Mouse (Mus musculus): ENCODE measurements at regions not wholly inside any gene's neighbourhood (a gene's known extent, or its start where the extent isn't known, plus 50 kb on each side); places are given as distances from the start of the nearest gene placed in this dataset.

- no peak for DNase-seq (ENCODE audit: low read depth)
- TF ChIP-seq POLR2A (IDR thresholded peaks at IDR 0.05; ENCODE audit: borderline replicate concordance, extremely low read depth, insufficient read depth, insufficient read length, poor library complexity, severe bottlenecking) (no peak), CTCF (IDR thresholded peaks at IDR 0.05; ENCODE audit: borderline replicate concordance, extremely low read depth, insufficient read depth, insufficient read length) (no peak)
Measured at GRCm38 (mm10) chr4:58728641-58729040, 58.9 kb downstream of the Olfr267 start.

- DNase-seq (ENCODE audit: low read depth) = no peak
- no peak for TF ChIP-seq POLR2A (IDR thresholded peaks at IDR 0.05; ENCODE audit: borderline replicate concordance, extremely low read depth, insufficient read depth, insufficient read length, poor library complexity, severe bottlenecking)
- no peak for TF ChIP-seq CTCF (IDR thresholded peaks at IDR 0.05; ENCODE audit: borderline replicate concordance, extremely low read depth, insufficient read depth, insufficient read length)
Measured at GRCm38 (mm10) chr4:58726424-58726823, 61.1 kb downstream of the Olfr267 start.

- peak; percentile 79 for DNase-seq (ENCODE audit: low read depth)
Measured at GRCm38 (mm10) chr4:58722772-58723171, 64.7 kb downstream of the Olfr267 start.

GRCm38 (mm10) chr4:58720682-58721081 is 66.8 kb downstream of the Olfr267 start:
- peak; percentile 12 for DNase-seq (ENCODE audit: low read depth)
- TF ChIP-seq CTCF (IDR thresholded peaks at IDR 0.05; ENCODE audit: borderline replicate concordance, extremely low read depth, insufficient read depth, insufficient read length) = no peak
- TF ChIP-seq POLR2A (IDR thresholded peaks at IDR 0.05; ENCODE audit: borderline replicate concordance, extremely low read depth, insufficient read depth, insufficient read length, poor library complexity, severe bottlenecking) = no peak

More at GRCm38 (mm10) chr4:58722772-58723171, 64.7 kb downstream of the Olfr267 start:
- no peak for TF ChIP-seq POLR2A (IDR thresholded peaks at IDR 0.05; ENCODE audit: borderline replicate concordance, extremely low read depth, insufficient read depth, insufficient read length, poor library complexity, severe bottlenecking)
- TF ChIP-seq CTCF (IDR thresholded peaks at IDR 0.05; ENCODE audit: borderline replicate concordance, extremely low read depth, insufficient read depth, insufficient read length) = no peak

GRCm38 (mm10) chr4:58716426-58716825 is 71.1 kb downstream of the Olfr267 start:
- DNase-seq (ENCODE audit: low read depth) = peak; percentile 20
- TF ChIP-seq CTCF (IDR thresholded peaks at IDR 0.05; ENCODE audit: borderline replicate concordance, extremely low read depth, insufficient read depth, insufficient read length) (no peak), POLR2A (IDR thresholded peaks at IDR 0.05; ENCODE audit: borderline replicate concordance, extremely low read depth, insufficient read depth, insufficient read length, poor library complexity, severe bottlenecking) (no peak)

- no peak for DNase-seq (ENCODE audit: low read depth)
- TF ChIP-seq POLR2A (IDR thresholded peaks at IDR 0.05; ENCODE audit: borderline replicate concordance, extremely low read depth, insufficient read depth, insufficient read length, poor library complexity, severe bottlenecking) (no peak), CTCF (IDR thresholded peaks at IDR 0.05; ENCODE audit: borderline replicate concordance, extremely low read depth, insufficient read depth, insufficient read length) (no peak)
Measured at GRCm38 (mm10) chr4:58715846-58716245, 71.7 kb downstream of the Olfr267 start.

- no peak for DNase-seq (ENCODE audit: low read depth)
- TF ChIP-seq POLR2A (IDR thresholded peaks at IDR 0.05; ENCODE audit: borderline replicate concordance, extremely low read depth, insufficient read depth, insufficient read length, poor library complexity, severe bottlenecking) (no peak), CTCF (IDR thresholded peaks at IDR 0.05; ENCODE audit: borderline replicate concordance, extremely low read depth, insufficient read depth, insufficient read length) (no peak)
Measured at GRCm38 (mm10) chr4:58714221-58714620, 73.3 kb downstream of the Olfr267 start.

- no peak for TF ChIP-seq POLR2A (IDR thresholded peaks at IDR 0.05; ENCODE audit: borderline replicate concordance, extremely low read depth, insufficient read depth, insufficient read length, poor library complexity, severe bottlenecking)
- TF ChIP-seq CTCF (IDR thresholded peaks at IDR 0.05; ENCODE audit: borderline replicate concordance, extremely low read depth, insufficient read depth, insufficient read length) = no peak
- no peak for DNase-seq (ENCODE audit: low read depth)
Measured at GRCm38 (mm10) chr4:58712875-58713274, 74.6 kb downstream of the Olfr267 start.

- DNase-seq (ENCODE audit: low read depth) = no peak
- no peak for TF ChIP-seq POLR2A (IDR thresholded peaks at IDR 0.05; ENCODE audit: borderline replicate concordance, extremely low read depth, insufficient read depth, insufficient read length, poor library complexity, severe bottlenecking)
- no peak for TF ChIP-seq CTCF (IDR thresholded peaks at IDR 0.05; ENCODE audit: borderline replicate concordance, extremely low read depth, insufficient read depth, insufficient read length)
Measured at GRCm38 (mm10) chr4:58712166-58712565, 75.3 kb downstream of the Olfr267 start.

GRCm38 (mm10) chr4:58699236-58699798 is 88.2 kb downstream of the Olfr267 start:
- DNase-seq (ENCODE audit: low read depth) = no peak
- no peak for TF ChIP-seq POLR2A (IDR thresholded peaks at IDR 0.05; ENCODE audit: borderline replicate concordance, extremely low read depth, insufficient read depth, insufficient read length, poor library complexity, severe bottlenecking)
- no peak for TF ChIP-seq CTCF (IDR thresholded peaks at IDR 0.05; ENCODE audit: borderline replicate concordance, extremely low read depth, insufficient read depth, insufficient read length)

- no peak for TF ChIP-seq POLR2A (IDR thresholded peaks at IDR 0.05; ENCODE audit: borderline replicate concordance, extremely low read depth, insufficient read depth, insufficient read length, poor library complexity, severe bottlenecking)
- no peak for TF ChIP-seq CTCF (IDR thresholded peaks at IDR 0.05; ENCODE audit: borderline replicate concordance, extremely low read depth, insufficient read depth, insufficient read length)
- DNase-seq (ENCODE audit: low read depth) = no peak
Measured at GRCm38 (mm10) chr4:58698828-58699227, 88.7 kb downstream of the Olfr267 start.

GRCm38 (mm10) chr4:58696684-58697083 is 90.8 kb downstream of the Olfr267 start:
- no peak for DNase-seq (ENCODE audit: low read depth)
- TF ChIP-seq CTCF (IDR thresholded peaks at IDR 0.05; ENCODE audit: borderline replicate concordance, extremely low read depth, insufficient read depth, insufficient read length) = no peak
- no peak for TF ChIP-seq POLR2A (IDR thresholded peaks at IDR 0.05; ENCODE audit: borderline replicate concordance, extremely low read depth, insufficient read depth, insufficient read length, poor library complexity, severe bottlenecking)

Measured in brain, embryonic 14.5 days (tissue).